Mouse (Mus musculus): ENCODE results near the gene Srcin1.

DNA sequence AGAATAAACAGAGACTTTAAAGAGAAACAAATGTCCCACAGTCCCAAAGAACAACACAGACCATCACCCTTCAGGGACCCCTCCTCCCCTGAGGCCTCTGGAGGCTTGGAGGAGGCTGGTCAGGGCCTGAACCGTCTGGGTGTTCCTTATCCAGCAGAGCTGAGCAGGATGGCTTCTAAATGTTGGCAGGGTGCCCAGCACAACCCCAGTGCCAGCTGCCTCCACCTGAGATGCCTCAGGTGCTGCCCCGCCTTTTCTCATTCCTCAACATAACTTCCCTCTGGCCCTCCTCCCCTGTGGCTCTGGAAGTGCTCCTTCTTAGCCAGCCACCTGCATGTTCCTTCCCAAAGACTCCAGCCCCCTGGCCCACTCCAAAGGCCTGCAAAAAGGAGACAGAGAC, 2.3 kb upstream of the Srcin1 start:
- TF ChIP-seq TAL1 (IDR thresholded peaks at IDR 0.05; ENCODE audit: low read length) (no peak), GATA1 (IDR thresholded peaks at IDR 0.05; ENCODE audit: low read length) (no peak)

All from erythroblast, embryonic 14.5 days (primary cell).